Mouse (Mus musculus): ENCODE data around the gene Anks1b. TPM values are rescaled to one million over a fixed set of nuclear protein-coding genes. Genes with fewer than 3 reads are reported as not detected.

Gene Anks1b
- polyA plus RNA-seq, 1 experiment from 2014 or later, result 2.9 TPM

Other genes starting within 250 kb of the Anks1b start
- 6.0 and 7.4 TPM in 2 replicates for gene Scyl2, start 187.2 kb upstream of the Anks1b start, polyA plus RNA-seq (2015; fragmentation: Nextera tagmentation; extraction: Ambion mirVana)
- 27.7 and 33.3 TPM in 2 replicates for gene Actr6, start 141.2 kb upstream of the Anks1b start, polyA plus RNA-seq (2015; fragmentation: Nextera tagmentation; extraction: Ambion mirVana)
- 19.7 and 19.9 TPM in 2 replicates for gene Uhrf1bp1l, start 128.5 kb upstream of the Anks1b start, polyA plus RNA-seq (2015; fragmentation: Nextera tagmentation; extraction: Ambion mirVana)